Mouse (Mus musculus): ENCODE results near the gene Setd6. TPM values are rescaled to one million over a fixed set of nuclear protein-coding genes. Genes with fewer than 3 reads are reported as not detected.

Setd6 gene
- polyA plus RNA-seq, 1 experiment from 2014 or later = 19.3 TPM

Small RNA genes within 50 kb of the gene (microRNA-seq; reads per million reads assigned to microRNA genes)
- 1.6 reads per million for gene Mir7073

Other genes with a start within 250 kb of the Setd6 start
- 16.7 and 18.3 TPM in 2 replicates for gene Csnk2a2, start 225.8 kb upstream of the Setd6 start, polyA plus RNA-seq (2014; fragmentation: Nextera tagmentation; extraction: Ambion mirVana)
- gene Ccdc113, start 181.8 kb upstream of the Setd6 start, polyA plus RNA-seq (2014; fragmentation: Nextera tagmentation; extraction: Ambion mirVana) = 0.17 and 0.43 TPM in 2 replicates
- not detected in 2 replicates for gene Prss54, start 139.5 kb upstream of the Setd6 start, polyA plus RNA-seq (2014; fragmentation: Nextera tagmentation; extraction: Ambion mirVana)
- gene Gins3, start 82.4 kb upstream of the Setd6 start, polyA plus RNA-seq (2014; fragmentation: Nextera tagmentation; extraction: Ambion mirVana) = 23.5 and 24.3 TPM in 2 replicates
- 69.5 and 87.3 TPM in 2 replicates for gene Ndrg4, start 38.9 kb upstream of the Setd6 start, polyA plus RNA-seq (2014; fragmentation: Nextera tagmentation; extraction: Ambion mirVana)
- 119 and 128 TPM in 2 replicates for gene Cnot1, start 91.6 kb downstream of the Setd6 start, polyA plus RNA-seq (2014; fragmentation: Nextera tagmentation; extraction: Ambion mirVana)
- 348 and 353 TPM in 2 replicates for gene Sap18b, start 109.5 kb downstream of the Setd6 start, polyA plus RNA-seq (2014; fragmentation: Nextera tagmentation; extraction: Ambion mirVana)
- gene Slc38a7, start 137.7 kb downstream of the Setd6 start, polyA plus RNA-seq (2014; fragmentation: Nextera tagmentation; extraction: Ambion mirVana) = 16.0 and 17.4 TPM in 2 replicates
- gene Got2, start 172.7 kb downstream of the Setd6 start, polyA plus RNA-seq (2014; fragmentation: Nextera tagmentation; extraction: Ambion mirVana) = 81.2 and 84.2 TPM in 2 replicates